Mouse (Mus musculus): ENCODE data around the gene Aldh3a1. TPM values are rescaled to one million over a fixed set of nuclear protein-coding genes. Genes with fewer than 3 reads are reported as not detected.

The Aldh3a1 gene
- polyA plus RNA-seq, 1 experiment from 2014 or later: 0.09 TPM

DNA sequence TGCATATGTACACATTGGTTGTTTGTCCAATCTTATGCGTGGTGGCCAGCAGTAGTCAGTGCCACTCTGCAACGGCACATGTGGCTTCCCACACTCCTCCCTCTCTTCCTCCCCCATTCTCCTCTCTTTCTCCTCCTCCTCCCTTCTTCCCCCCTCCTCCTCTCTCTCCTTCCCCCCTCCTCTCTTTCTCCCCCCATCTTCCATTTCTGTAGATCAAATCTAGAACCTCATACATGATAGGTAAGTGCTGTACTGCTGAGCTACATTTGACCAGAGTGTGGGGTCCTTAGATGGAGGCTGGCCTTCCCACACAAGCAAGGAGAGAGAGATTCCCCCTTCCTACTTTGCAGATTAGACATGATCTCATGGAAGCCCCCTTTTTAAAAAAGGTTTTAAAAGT, 14.6 kb upstream of the Aldh3a1 start:
- Histone ChIP-seq H3K9me3 (ENCODE audit: low read length) (no peaks in the 10 kb centered on the region), H3K27ac (ENCODE audit: low read depth) (no peak overlapping the region), H3K4me1 (ENCODE audit: insufficient read depth) (peaks cover 4% of the 10 kb centered on the region; the same call in 1 of the 2 replicates), H3K4me2 (ENCODE audit: low read depth, low read length) (no peak overlapping the region), H3K36me3 (replicated peaks; ENCODE audit: insufficient read depth, low read length) (no peaks in the 10 kb centered on the region), H3K4me3 (ENCODE audit: low read depth, low read length) (no peak overlapping the region), H3K9ac (replicated peaks) (no peak overlapping the region), H3K27me3 (ENCODE audit: insufficient read depth, low read length) (0 out of 2 replicates have a peak, but pooled peaks cover 6% of the 10 kb centered on the region)
- WGBS (ENCODE audit: insufficient replicate concordance): 100% methylated on average over 2 of the region's 2 CpGs
- no peak for DNase-seq
- ATAC-seq: no peak
- TF ChIP-seq CTCF (IDR thresholded peaks at IDR 0.05; ENCODE audit: low read depth) (no peak), EP300 (IDR thresholded peaks at IDR 0.05; ENCODE audit: low read depth) (no peak)

DNA sequence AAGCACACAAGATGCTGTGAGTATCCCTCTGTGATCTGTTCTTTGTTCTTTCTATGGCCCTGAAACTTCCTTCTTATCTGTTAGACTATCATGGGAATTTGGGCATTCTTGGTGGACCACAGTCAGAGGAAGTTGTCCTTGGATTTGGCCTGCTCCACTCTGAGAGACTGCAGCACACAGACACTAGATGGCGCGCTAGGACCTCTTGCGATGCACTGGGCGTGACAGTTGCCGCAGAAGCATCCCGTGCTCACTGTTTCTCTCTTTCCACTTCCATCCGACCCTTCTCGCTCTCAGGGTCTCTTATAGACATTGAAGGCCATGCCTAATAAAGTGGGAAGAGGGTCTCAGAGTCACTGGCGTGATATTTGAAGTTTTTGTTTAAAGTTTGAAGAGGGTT, 13.9 kb upstream of the Aldh3a1 start:
- peak; percentile 75; the same call in 1 of the 2 replicates for ATAC-seq

DNA sequence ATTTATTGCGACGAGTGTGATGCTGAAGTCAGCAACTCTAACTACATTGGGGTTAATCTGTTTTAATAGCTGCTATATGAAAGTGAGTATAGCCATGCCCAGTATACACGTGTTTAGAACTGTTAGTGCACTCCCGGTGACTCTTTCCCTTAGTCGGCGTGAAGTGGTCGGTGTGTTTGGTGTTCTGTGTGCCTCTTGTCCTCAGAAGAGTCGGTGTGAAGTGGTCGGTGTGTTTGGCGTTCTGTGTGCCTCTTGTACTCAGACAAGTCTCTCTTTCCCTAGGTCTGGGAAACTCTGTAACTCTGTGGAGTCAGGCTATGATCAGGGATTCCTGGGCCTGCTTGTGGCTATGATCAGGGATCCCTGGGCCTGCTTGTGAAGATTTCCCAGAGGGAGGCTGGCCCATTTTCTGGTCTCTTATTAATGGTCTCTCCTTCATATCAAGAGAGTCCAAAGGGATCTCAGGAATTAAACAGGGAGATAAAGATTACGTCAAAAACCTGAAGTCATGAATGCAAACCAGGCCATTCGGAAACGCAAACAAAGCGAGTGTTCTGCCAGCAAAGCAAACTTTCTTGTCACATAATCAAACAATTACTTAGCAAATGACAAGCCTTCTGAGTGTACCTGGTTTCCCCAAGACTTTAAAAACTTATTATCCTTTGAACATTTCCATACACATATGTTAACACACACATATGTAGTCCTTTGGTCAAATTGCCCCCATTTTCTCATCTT, 10.6 kb upstream of the Aldh3a1 start:
- DNase-seq (no peak), ATAC-seq (no peak)
- no peak overlapping the region for H3K4me2 ChIP-seq (ENCODE audit: low read depth, low read length)
- 67% methylated on average over 14 of the region's 14 CpGs for WGBS (ENCODE audit: insufficient replicate concordance)
- 0 out of 2 replicates have a peak, but pooled peaks cover 6% of the 10 kb centered on the region for H3K27me3 ChIP-seq (ENCODE audit: insufficient read depth, low read length)
- H3K9me3 ChIP-seq (ENCODE audit: low read length): no peaks in the 10 kb centered on the region
- no peaks in the 10 kb centered on the region for H3K36me3 ChIP-seq (replicated peaks; ENCODE audit: insufficient read depth, low read length)
- H3K4me1 ChIP-seq (ENCODE audit: insufficient read depth): peaks cover 8% of the 10 kb centered on the region; the same call in 1 of the 2 replicates
- H3K9ac ChIP-seq (replicated peaks): no peak overlapping the region
- no peak overlapping the region for H3K4me3 ChIP-seq (ENCODE audit: low read depth, low read length)
- TF ChIP-seq EP300 (IDR thresholded peaks at IDR 0.05; ENCODE audit: low read depth) (no peak), CTCF (IDR thresholded peaks at IDR 0.05; ENCODE audit: low read depth) (no peak)
- H3K27ac ChIP-seq (ENCODE audit: low read depth): no peak overlapping the region

More for the DNA sequence above, 13.9 kb upstream of the Aldh3a1 start:
- H3K27ac ChIP-seq (ENCODE audit: low read depth): no peak overlapping the region
- H3K4me1 ChIP-seq (ENCODE audit: insufficient read depth): peaks cover 4% of the 10 kb centered on the region; the same call in 1 of the 2 replicates
- H3K9me3 ChIP-seq (ENCODE audit: low read length): no peaks in the 10 kb centered on the region
- WGBS (ENCODE audit: insufficient replicate concordance): 3% methylated on average over 9 of the region's 9 CpGs
- 0 out of 2 replicates have a peak, but pooled peaks cover 6% of the 10 kb centered on the region for H3K27me3 ChIP-seq (ENCODE audit: insufficient read depth, low read length)
- TF ChIP-seq EP300 (IDR thresholded peaks at IDR 0.05; ENCODE audit: low read depth) (no peak), CTCF (IDR thresholded peaks at IDR 0.05; ENCODE audit: low read depth) (peak; percentile 97)
- no peak overlapping the region for H3K4me2 ChIP-seq (ENCODE audit: low read depth, low read length)
- no peak overlapping the region for H3K4me3 ChIP-seq (ENCODE audit: low read depth, low read length)
- H3K9ac ChIP-seq (replicated peaks): no peak overlapping the region
- DNase-seq: peak; percentile 85
- H3K36me3 ChIP-seq (replicated peaks; ENCODE audit: insufficient read depth, low read length): no peaks in the 10 kb centered on the region

DNA sequence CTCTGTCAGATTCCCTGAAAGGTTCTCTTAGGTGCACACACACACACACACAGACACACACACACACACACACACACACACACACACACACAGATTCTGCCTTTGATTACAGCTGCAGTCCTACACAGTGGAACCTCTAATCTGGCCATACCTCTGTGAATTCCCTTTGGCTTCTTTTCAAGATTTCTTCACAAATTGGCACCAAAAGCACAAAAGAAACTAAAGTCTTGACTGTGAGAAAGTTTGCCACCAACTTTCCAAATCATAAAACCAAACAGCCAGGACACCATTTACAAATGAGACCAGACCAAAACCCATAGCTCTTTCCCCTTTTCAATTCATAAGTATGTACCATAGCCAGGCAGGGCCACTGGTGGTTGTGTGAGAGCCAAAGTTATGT, 9.4 kb upstream of the Aldh3a1 start:
- Histone ChIP-seq H3K4me3 (ENCODE audit: low read depth, low read length) (no peak overlapping the region), H3K9ac (replicated peaks) (no peak overlapping the region), H3K27ac (ENCODE audit: low read depth) (no peak overlapping the region), H3K4me2 (ENCODE audit: low read depth, low read length) (no peak overlapping the region), H3K27me3 (ENCODE audit: insufficient read depth, low read length) (0 out of 2 replicates have a peak, but pooled peaks cover 6% of the 10 kb centered on the region), H3K36me3 (replicated peaks; ENCODE audit: insufficient read depth, low read length) (no peaks in the 10 kb centered on the region), H3K9me3 (ENCODE audit: low read length) (no peaks in the 10 kb centered on the region), H3K4me1 (ENCODE audit: insufficient read depth) (peaks cover 8% of the 10 kb centered on the region; the same call in 1 of the 2 replicates)
- TF ChIP-seq CTCF (IDR thresholded peaks at IDR 0.05; ENCODE audit: low read depth): no peak
- no peak for TF ChIP-seq EP300 (IDR thresholded peaks at IDR 0.05; ENCODE audit: low read depth)
- no peak for DNase-seq
- no peak for ATAC-seq

DNA sequence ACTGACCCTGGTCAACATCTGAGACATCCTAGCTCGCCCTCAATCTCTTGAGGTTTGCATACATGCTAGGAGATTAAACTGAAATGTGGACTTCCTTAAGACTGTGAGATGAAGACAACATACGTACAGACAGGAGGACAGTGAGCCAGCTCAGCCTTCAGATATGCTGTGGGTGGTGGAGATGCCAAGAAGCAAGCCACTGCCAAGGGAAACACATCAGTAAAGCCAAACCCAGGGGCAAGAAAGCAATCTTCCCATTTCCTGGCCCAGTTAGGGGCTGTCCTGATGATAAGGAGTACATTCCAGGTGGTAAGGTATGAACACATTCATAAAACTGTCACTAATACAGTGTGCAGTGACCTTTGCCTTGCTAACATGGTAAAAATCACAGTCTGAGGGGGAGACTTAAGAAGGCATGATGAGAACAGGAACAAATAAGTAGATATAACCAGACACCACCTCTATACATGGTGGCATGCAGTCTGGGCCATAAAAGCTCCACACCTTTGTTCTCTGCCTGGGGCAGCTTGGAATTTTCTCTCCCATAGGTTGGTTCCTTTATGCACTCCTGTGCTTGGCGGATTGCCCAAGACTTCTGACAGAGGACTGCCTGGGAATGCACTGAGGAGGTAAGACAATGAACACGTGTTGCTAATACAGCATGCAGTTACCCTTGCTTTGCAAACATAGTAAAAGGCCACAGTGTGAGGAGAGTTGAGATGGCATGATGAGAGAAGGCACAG, 7.5 kb upstream of the Aldh3a1 start:
- Histone ChIP-seq H3K4me3 (ENCODE audit: low read depth, low read length) (no peak overlapping the region), H3K9ac (replicated peaks) (no peak overlapping the region), H3K36me3 (replicated peaks; ENCODE audit: insufficient read depth, low read length) (no peaks in the 10 kb centered on the region), H3K4me1 (ENCODE audit: insufficient read depth) (peaks cover 8% of the 10 kb centered on the region; the same call in 1 of the 2 replicates), H3K27ac (ENCODE audit: low read depth) (no peak overlapping the region), H3K27me3 (ENCODE audit: insufficient read depth, low read length) (no peaks in the 10 kb centered on the region), H3K9me3 (ENCODE audit: low read length) (no peaks in the 10 kb centered on the region), H3K4me2 (ENCODE audit: low read depth, low read length) (no peak overlapping the region)
- 71% methylated on average over 4 of the region's 4 CpGs for WGBS (ENCODE audit: insufficient replicate concordance)
- no peak for ATAC-seq
- no peak for TF ChIP-seq EP300 (IDR thresholded peaks at IDR 0.05; ENCODE audit: low read depth)
- no peak for TF ChIP-seq CTCF (IDR thresholded peaks at IDR 0.05; ENCODE audit: low read depth)
- no peak for DNase-seq

DNA sequence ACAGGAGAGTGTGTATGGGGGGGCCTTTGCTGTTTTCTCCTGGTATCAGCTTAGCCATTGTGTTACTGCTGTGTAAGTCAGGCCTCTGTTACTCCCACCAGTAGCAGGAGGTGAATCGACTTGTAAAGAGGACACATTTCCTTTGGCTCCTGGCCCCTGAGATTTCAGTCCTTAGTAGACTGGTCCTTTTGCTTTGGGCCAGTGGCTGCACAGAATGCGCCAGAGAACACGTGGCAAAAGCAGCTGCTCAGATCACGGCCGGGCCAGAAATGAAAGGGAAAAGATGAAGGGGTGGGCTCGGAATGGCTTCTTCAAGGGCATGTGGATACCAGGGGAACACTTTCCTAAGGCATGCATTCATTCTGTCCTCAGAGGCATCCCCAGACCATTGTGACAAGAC, 5.2 kb upstream of the Aldh3a1 start:
- H3K4me1 ChIP-seq (ENCODE audit: insufficient read depth): peaks cover 8% of the 10 kb centered on the region; the same call in 1 of the 2 replicates
- no peaks in the 10 kb centered on the region for H3K9me3 ChIP-seq (ENCODE audit: low read length)
- H3K27ac ChIP-seq (ENCODE audit: low read depth): no peak overlapping the region
- no peak overlapping the region for H3K4me3 ChIP-seq (ENCODE audit: low read depth, low read length)
- TF ChIP-seq EP300 (IDR thresholded peaks at IDR 0.05; ENCODE audit: low read depth): no peak
- no peak for TF ChIP-seq CTCF (IDR thresholded peaks at IDR 0.05; ENCODE audit: low read depth)
- ATAC-seq: no peak
- WGBS (ENCODE audit: insufficient replicate concordance): 74% methylated on average over 6 of the region's 6 CpGs
- H3K36me3 ChIP-seq (replicated peaks; ENCODE audit: insufficient read depth, low read length): no peaks in the 10 kb centered on the region
- no peak overlapping the region for H3K4me2 ChIP-seq (ENCODE audit: low read depth, low read length)
- DNase-seq: no peak
- no peaks in the 10 kb centered on the region for H3K27me3 ChIP-seq (ENCODE audit: insufficient read depth, low read length)
- H3K9ac ChIP-seq (replicated peaks): no peak overlapping the region

All from liver, postnatal 0 days (tissue).